Mouse (Mus musculus): ENCODE results near the gene Rem1. TPM values are rescaled to one million over a fixed set of nuclear protein-coding genes. Genes with fewer than 3 reads are reported as not detected.
"Not testable (repeated sequence)": the region's sequence is repeated elsewhere in the genome, so short reads cannot be mapped to it uniquely, and the experiment has no call there.

The Rem1 gene
- polyA plus RNA-seq, 1 experiment from 2014 or later = 9.6 TPM

- H3K9ac ChIP-seq (ENCODE audit: low read length) = no peak overlapping the region
- DNase-seq (ENCODE audit: low spot score) (no peak), ATAC-seq (replicated peaks; ENCODE audit: low FRiP score, low TSS enrichment, low read depth) (no peak)
- 36% methylated on average over 14 of the region's 14 CpGs for WGBS
- no peak overlapping the region for H3K27ac ChIP-seq (ENCODE audit: low read depth)
- H3K4me1 ChIP-seq (replicated peaks; ENCODE audit: control insufficient read depth, insufficient read depth, low read length) = 0 out of 2 replicates have a peak, but pooled peaks cover 4% of the 10 kb centered on the region
- H3K36me3 ChIP-seq (ENCODE audit: control insufficient read depth, insufficient read depth, low read length) = no peaks in the 10 kb centered on the region
- H3K4me3 ChIP-seq (ENCODE audit: low read depth, low read length) = no peak overlapping the region
- H3K4me2 ChIP-seq (ENCODE audit: low read length) = no peak overlapping the region
- H3K27me3 ChIP-seq (replicated peaks; ENCODE audit: control insufficient read depth, insufficient read depth, low read length) = no peaks in the 10 kb centered on the region
- no peaks in the 10 kb centered on the region for H3K9me3 ChIP-seq (ENCODE audit: control insufficient read depth, low read length)
These were observed 27.3 kb downstream of the Rem1 start for GRCm38 (mm10) chr2:152653874-152654715.

DNA sequence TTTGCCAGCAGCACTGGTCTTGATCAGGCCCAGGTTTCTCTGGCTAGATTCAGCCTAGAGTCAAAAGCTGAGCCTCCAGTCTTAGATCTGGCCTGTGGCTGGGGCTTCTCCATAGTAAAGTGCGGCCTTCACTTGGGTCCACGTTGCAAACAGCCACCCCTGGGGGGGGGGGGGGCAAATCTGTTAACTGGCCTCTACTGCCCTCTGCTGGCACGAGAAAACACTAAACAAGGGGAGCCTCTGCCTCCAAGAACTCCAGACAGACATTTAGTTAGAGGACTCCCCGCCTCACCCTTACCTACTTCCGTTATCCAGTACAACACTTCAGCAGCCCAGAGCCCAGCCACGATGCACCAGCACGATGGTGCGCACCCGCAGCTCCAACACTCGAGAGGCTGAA, 30.6 kb downstream of the Rem1 start:
- Histone ChIP-seq H3K36me3 (ENCODE audit: control insufficient read depth, insufficient read depth, low read length) (no peaks in the 10 kb centered on the region), H3K9me3 (ENCODE audit: control insufficient read depth, low read length) (no peaks in the 10 kb centered on the region), H3K9ac (ENCODE audit: low read length) (no peak overlapping the region), H3K4me1 (replicated peaks; ENCODE audit: control insufficient read depth, insufficient read depth, low read length) (0 out of 2 replicates have a peak, but pooled peaks cover 4% of the 10 kb centered on the region), H3K27ac (ENCODE audit: low read depth) (no peak overlapping the region), H3K4me2 (ENCODE audit: low read length) (no peak overlapping the region), H3K4me3 (ENCODE audit: low read depth, low read length) (no peak overlapping the region), H3K27me3 (replicated peaks; ENCODE audit: control insufficient read depth, insufficient read depth, low read length) (no peaks in the 10 kb centered on the region)
- 64% methylated on average over 10 of the region's 10 CpGs for WGBS
- DNase-seq (ENCODE audit: low spot score) (no peak), ATAC-seq (replicated peaks; ENCODE audit: low FRiP score, low TSS enrichment, low read depth) (no peak)

- H3K4me3 ChIP-seq (ENCODE audit: low read depth, low read length) = no peak overlapping the region
- no peak overlapping the region for H3K27ac ChIP-seq (ENCODE audit: low read depth)
- no peak overlapping the region for H3K9ac ChIP-seq (ENCODE audit: low read length)
- 76% methylated on average over 6 of the region's 6 CpGs for WGBS
- H3K27me3 ChIP-seq (replicated peaks; ENCODE audit: control insufficient read depth, insufficient read depth, low read length) = no peaks in the 10 kb centered on the region
- H3K4me1 ChIP-seq (replicated peaks; ENCODE audit: control insufficient read depth, insufficient read depth, low read length) = no peaks in the 10 kb centered on the region
- no peak overlapping the region for H3K4me2 ChIP-seq (ENCODE audit: low read length)
- ATAC-seq (replicated peaks; ENCODE audit: low FRiP score, low TSS enrichment, low read depth) = no peak
- H3K9me3 ChIP-seq (ENCODE audit: control insufficient read depth, low read length) = no peaks in the 10 kb centered on the region
- DNase-seq (ENCODE audit: low spot score) = no peak
- H3K36me3 ChIP-seq (ENCODE audit: control insufficient read depth, insufficient read depth, low read length) = no peaks in the 10 kb centered on the region
These were observed 34.4 kb downstream of the Rem1 start for GRCm38 (mm10) chr2:152661163-152661562.

DNA sequence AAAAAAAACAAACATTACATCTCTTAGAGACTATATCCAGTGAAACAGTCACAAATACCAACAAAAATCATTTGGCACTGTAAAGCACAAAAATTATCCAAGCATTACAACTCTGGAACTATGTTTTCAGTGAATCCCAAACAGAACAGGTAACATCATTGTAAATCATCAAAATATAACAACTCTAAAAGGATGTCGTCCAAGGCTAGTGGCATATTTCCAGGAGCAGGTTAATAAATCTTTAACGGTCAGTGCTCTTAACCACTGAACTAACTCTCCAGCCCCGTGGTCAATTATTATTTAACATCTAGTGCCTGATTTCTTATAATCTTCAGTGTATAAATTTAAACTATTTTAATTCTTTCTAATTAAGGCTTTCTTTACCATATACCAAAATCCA, 39.4 kb downstream of the Rem1 start:
- not testable (repeated sequence) for H3K36me3 ChIP-seq (ENCODE audit: control insufficient read depth, insufficient read depth, low read length); ATAC-seq (replicated peaks; ENCODE audit: low FRiP score, low TSS enrichment, low read depth); H3K9ac ChIP-seq (ENCODE audit: low read length); H3K4me3 ChIP-seq (ENCODE audit: low read depth, low read length); DNase-seq (ENCODE audit: low spot score); H3K4me1 ChIP-seq (replicated peaks; ENCODE audit: control insufficient read depth, insufficient read depth, low read length); H3K4me2 ChIP-seq (ENCODE audit: low read length); H3K9me3 ChIP-seq (ENCODE audit: control insufficient read depth, low read length); H3K27ac ChIP-seq (ENCODE audit: low read depth); H3K27me3 ChIP-seq (replicated peaks; ENCODE audit: control insufficient read depth, insufficient read depth, low read length)
- WGBS = 67% methylated on average over 3 of the region's 3 CpGs

DNA sequence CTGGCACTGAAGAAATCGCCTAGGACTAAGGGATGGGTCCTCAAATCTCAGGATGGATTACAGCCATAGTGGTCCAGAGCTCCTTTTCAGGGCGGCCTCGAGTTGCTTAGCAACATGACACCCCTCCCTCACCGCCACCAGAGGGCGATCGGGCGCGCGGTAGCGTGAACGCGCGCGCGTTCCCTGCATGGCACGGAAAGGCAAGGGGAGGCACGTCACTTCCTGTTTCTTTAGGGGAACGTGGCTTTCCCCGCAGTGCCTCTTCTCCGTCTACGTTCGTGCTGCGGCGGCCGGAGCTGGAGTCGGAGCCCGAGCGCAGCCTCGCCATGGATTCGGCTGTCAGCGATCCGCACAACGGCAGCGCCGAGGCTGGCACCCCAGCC, 42.5 kb downstream of the Rem1 start, which contains the start of gene H13:
Gene H13 (plus strand): TSS at position 206 of the 383 bp plus-strand sequence.
- under 1% methylated on average over 35 of the region's 35 CpGs for WGBS
- Histone ChIP-seq H3K9me3 (ENCODE audit: control insufficient read depth, low read length) (no peaks in the 10 kb centered on the region), H3K9ac (ENCODE audit: low read length) (peak within 1 kb of the TSS; percentile 96), H3K4me2 (ENCODE audit: low read length) (peak within 1 kb of the TSS; percentile 88), H3K4me3 (ENCODE audit: low read depth, low read length) (peak within 1 kb of the TSS; percentile 85), H3K36me3 (ENCODE audit: control insufficient read depth, insufficient read depth, low read length) (peaks cover 12% of the 10 kb centered on the region), H3K27ac (ENCODE audit: low read depth) (peak within 1 kb of the TSS; percentile 95), H3K4me1 (replicated peaks; ENCODE audit: control insufficient read depth, insufficient read depth, low read length) (peaks cover 19% of the 10 kb centered on the region), H3K27me3 (replicated peaks; ENCODE audit: control insufficient read depth, insufficient read depth, low read length) (no peaks in the 10 kb centered on the region)
- DNase-seq (ENCODE audit: low spot score) (peak; percentile 96), ATAC-seq (replicated peaks; ENCODE audit: low FRiP score, low TSS enrichment, low read depth) (peak; percentile 88)

GRCm38 (mm10) chr2:152669639-152670484, 43.1 kb downstream of the Rem1 start:
- peaks cover 19% of the 10 kb centered on the region for H3K36me3 ChIP-seq (ENCODE audit: control insufficient read depth, insufficient read depth, low read length)
- H3K27me3 ChIP-seq (replicated peaks; ENCODE audit: control insufficient read depth, insufficient read depth, low read length) = no peaks in the 10 kb centered on the region
- H3K9ac ChIP-seq (ENCODE audit: low read length) = peak overlapping the region; percentile 96
- peak overlapping the region; percentile 85 for H3K4me3 ChIP-seq (ENCODE audit: low read depth, low read length)
- DNase-seq (ENCODE audit: low spot score) (peak; percentile 88), ATAC-seq (replicated peaks; ENCODE audit: low FRiP score, low TSS enrichment, low read depth) (peak; percentile 83)
- peaks cover 19% of the 10 kb centered on the region for H3K4me1 ChIP-seq (replicated peaks; ENCODE audit: control insufficient read depth, insufficient read depth, low read length)
- no peaks in the 10 kb centered on the region for H3K9me3 ChIP-seq (ENCODE audit: control insufficient read depth, low read length)
- H3K27ac ChIP-seq (ENCODE audit: low read depth) = peak overlapping the region; percentile 95
- 1% methylated on average over 42 of the region's 46 CpGs for WGBS
- H3K4me2 ChIP-seq (ENCODE audit: low read length) = peak overlapping the region; percentile 88

DNA sequence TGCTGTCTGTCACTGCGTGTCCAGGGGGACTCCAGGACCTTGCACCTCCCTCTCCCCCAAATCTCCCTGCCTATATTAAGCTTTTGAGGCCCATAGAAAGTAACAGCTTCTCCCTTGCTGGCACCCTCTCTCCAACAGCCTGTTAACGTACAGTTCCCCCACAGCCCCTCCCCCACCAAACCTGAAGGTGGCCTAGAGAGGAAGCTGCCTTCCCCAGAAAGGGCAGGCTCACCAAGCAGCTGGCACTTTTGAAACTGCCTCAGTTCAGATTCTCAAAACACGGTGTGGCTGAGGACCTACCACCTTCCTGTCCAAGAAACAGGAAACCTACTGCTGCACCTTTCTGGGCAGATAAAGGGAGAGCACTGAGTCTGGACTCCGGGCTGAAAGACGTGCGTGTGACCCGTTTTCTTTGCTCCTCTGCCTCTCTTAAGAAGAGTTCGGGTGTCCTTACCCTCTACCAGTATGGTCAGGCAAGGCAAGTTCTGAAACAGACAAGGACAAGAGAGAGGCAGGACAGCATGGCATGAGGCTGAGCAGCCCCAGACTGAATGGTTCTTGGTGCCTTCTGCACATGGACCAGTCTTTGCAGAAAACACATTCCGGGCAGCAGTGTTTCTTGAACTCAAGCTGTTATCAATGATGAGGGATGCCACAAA, 44.4 kb downstream of the Rem1 start:
- Histone ChIP-seq H3K27me3 (replicated peaks; ENCODE audit: control insufficient read depth, insufficient read depth, low read length) (no peaks in the 10 kb centered on the region), H3K4me3 (ENCODE audit: low read depth, low read length) (peak overlapping the region; percentile 85), H3K4me1 (replicated peaks; ENCODE audit: control insufficient read depth, insufficient read depth, low read length) (peaks cover 19% of the 10 kb centered on the region), H3K27ac (ENCODE audit: low read depth) (peak overlapping the region; percentile 95; the same call in 1 of the 2 replicates), H3K9me3 (ENCODE audit: control insufficient read depth, low read length) (no peaks in the 10 kb centered on the region), H3K4me2 (ENCODE audit: low read length) (peak overlapping the region; percentile 88), H3K9ac (ENCODE audit: low read length) (peak overlapping the region; percentile 96), H3K36me3 (ENCODE audit: control insufficient read depth, insufficient read depth, low read length) (peaks cover 31% of the 10 kb centered on the region)
- 59% methylated on average over 9 of the region's 9 CpGs for WGBS
- ATAC-seq (replicated peaks; ENCODE audit: low FRiP score, low TSS enrichment, low read depth) (no peak), DNase-seq (ENCODE audit: low spot score) (no peak)

GRCm38 (mm10) chr2:152671642-152671999, 44.9 kb downstream of the Rem1 start:
- WGBS = 38% methylated on average over 5 of the region's 5 CpGs
- peak overlapping the region; percentile 85 for H3K4me3 ChIP-seq (ENCODE audit: low read depth, low read length)
- H3K4me1 ChIP-seq (replicated peaks; ENCODE audit: control insufficient read depth, insufficient read depth, low read length) = peaks cover 19% of the 10 kb centered on the region
- no peaks in the 10 kb centered on the region for H3K9me3 ChIP-seq (ENCODE audit: control insufficient read depth, low read length)
- no peaks in the 10 kb centered on the region for H3K27me3 ChIP-seq (replicated peaks; ENCODE audit: control insufficient read depth, insufficient read depth, low read length)
- ATAC-seq (replicated peaks; ENCODE audit: low FRiP score, low TSS enrichment, low read depth) (0 out of 2 replicates have a peak, but pooled peaks have one; percentile 16), DNase-seq (ENCODE audit: low spot score) (peak; percentile 73)
- peak overlapping the region; percentile 88 for H3K4me2 ChIP-seq (ENCODE audit: low read length)
- H3K9ac ChIP-seq (ENCODE audit: low read length) = no peak overlapping the region
- H3K36me3 ChIP-seq (ENCODE audit: control insufficient read depth, insufficient read depth, low read length) = peaks cover 36% of the 10 kb centered on the region
- H3K27ac ChIP-seq (ENCODE audit: low read depth) = no peak overlapping the region

All from intestine, embryonic 14.5 days (tissue).